Mouse (Mus musculus) gastrocnemius, postnatal 4 days (tissue): ENCODE data around the gene Oas1d. TPM values are rescaled to one million over a fixed set of nuclear protein-coding genes. Genes with fewer than 3 reads are reported as not detected.

Experiments
- DNase-seq, 2 experiments: peaks; one replicate each; pipeline ENCODE4 v3.0.0; 2021 to 2022; ENCODE audit warnings: low spot score in 2 of 2, mixed read lengths in 2 of 2
- total RNA-seq, 2 experiments: library from RNA; stranded (reverse); gene quantifications; 2 replicates each; pipeline ENCODE4 v1.2.3; 2021

The Oas1d gene
- total RNA-seq, 2 experiments from 2014 or later: not detected

DNA sequence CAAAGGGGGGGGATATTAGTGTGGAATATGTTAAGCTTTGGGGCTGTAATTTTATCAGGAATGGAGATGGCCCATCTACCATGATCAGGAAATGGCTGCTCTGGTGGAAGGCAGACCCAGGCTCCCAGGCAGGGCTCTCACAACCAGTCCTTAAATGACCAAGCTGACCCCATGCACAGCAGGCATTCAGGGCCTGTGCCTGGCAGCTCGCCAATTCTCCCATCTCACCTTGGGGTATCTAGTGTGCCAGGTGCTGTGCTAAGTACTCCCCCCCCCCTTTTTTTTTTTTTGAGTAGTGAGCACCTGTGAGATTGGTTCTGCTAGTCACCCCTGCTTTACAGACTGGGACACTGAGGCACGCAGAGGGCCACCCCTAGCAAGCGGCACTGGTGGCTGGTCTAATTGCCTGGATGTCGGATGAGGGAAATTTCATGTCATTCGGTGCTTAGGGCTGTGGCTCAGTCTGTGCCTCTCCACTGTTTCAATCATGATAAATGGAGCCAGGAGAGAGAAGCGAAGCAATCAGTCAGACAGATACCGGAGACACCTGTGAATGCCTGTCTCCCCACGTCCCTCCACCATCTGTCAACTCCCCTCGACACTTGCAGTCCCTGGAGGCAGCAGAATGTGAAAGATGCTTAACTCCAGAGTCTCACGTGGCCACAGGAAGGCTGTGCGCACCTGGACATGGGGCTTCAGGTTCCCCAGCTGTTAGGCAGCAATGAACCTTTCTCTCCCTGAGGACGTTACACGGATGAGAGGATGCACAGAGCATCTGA lies 53.2 kb downstream of the Oas1d start:
- DNase-seq: no peak

DNA sequence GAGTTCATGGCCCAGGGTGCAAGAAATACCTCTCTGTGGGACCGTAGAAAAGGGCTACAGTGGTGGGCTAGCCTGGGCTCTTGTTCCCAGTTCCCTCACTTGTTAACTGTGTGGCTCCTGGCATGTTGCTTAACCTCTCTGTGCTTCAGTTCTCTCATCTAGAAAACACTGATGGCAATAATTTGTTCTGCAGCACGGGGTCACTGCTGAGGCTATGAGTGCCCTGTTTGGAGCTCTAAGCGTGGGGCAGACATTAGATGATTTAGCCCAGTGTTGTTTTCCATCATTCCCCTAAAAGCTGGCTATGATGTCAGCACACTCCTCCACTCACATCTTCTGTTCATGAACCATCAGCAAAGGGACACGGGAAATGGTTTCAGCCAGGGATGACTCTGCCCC lies 53.8 kb downstream of the Oas1d start:
- no peak for DNase-seq

DNA sequence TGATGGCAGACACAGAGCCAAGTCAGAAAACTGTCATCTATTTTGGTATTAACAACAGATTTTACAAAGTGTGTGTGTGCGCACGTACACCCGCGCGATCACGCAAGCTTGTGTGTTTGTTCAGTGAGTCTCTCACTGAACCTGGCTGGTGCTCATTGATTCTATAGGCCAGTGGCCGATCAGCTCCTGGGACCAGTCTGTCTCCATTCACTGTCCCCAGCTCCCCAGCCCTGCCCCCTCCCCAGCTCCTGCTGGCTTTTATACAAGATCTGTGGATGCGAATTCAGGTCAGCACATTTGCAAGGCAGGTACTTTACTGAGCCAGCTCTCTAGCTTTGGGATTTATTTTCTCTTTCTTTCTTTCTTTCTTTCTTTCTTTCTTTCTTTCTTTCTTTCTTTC lies 54.5 kb downstream of the Oas1d start:
- DNase-seq: no peak

DNA sequence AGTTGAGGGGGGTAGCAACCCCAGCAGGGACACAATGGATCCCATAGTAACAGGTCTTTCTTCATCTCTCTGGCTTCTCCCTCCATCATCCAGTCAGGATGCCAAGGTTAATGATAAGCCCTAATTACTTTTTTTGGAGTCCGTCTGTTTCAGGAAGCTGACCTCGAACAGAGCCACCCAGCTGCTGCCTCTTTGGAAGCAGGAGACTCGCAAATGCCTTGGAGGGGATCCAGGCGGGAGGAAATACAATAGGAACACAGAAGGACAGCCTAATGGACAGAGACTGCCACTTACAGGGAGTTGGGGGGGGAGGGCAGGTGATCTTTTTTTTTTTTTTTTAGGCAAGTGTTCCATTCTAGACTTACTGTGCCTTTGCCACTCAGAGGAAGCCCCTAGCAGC lies 55.4 kb downstream of the Oas1d start:
- DNase-seq: no peak

Other genes starting within 250 kb of the Oas1d start
- gene Dtx1, start 202.6 kb upstream of the Oas1d start, total RNA-seq: 1 to 10 TPM in 1 of 2 experiments, under 1 TPM in 1; 0.98 to 1.9 TPM
- under 1 TPM; 0.23 to 0.25 TPM for gene Oas2, start 164.7 kb upstream of the Oas1d start, total RNA-seq
- gene Oas3, start 136.9 kb upstream of the Oas1d start, total RNA-seq: not detected
- not detected for gene Oas1e, start 119.0 kb upstream of the Oas1d start, total RNA-seq
- gene Oas1c, start 102.0 kb upstream of the Oas1d start, total RNA-seq: under 1 TPM; 0.23 to 0.42 TPM
- gene Oas1f, start 67.2 kb upstream of the Oas1d start, total RNA-seq: not detected
- not detected for gene Oas1h, start 53.1 kb upstream of the Oas1d start, total RNA-seq
- not detected for gene Oas1g, start 26.9 kb upstream of the Oas1d start, total RNA-seq
- gene Oas1a, start 7.0 kb upstream of the Oas1d start, total RNA-seq: under 1 TPM; 0.22 to 0.36 TPM
- under 1 TPM in 1 of 2 experiments, not detected in 1; 0.27 TPM for gene Rph3a, start 95.6 kb downstream of the Oas1d start, total RNA-seq